Mouse (Mus musculus) limb, embryonic 12.5 days (tissue): ENCODE results near the gene Adam12. TPM values are rescaled to one million over a fixed set of nuclear protein-coding genes. Genes with fewer than 3 reads are reported as not detected.

ENCODE experiments used
- ATAC-seq: fragments of 200-750 bp; cut with Nextera tagmentation; 2 replicates; pipeline ENCODE4 v1.8.0; 2017; ENCODE audit warnings: low read depth, moderate TSS enrichment; ENCODE audit not compliant: insufficient number of reproducible peaks, insufficient read depth, low FRiP score, low TSS enrichment
- H3K27ac ChIP-seq: fragments of 300-500 bp; sonication (generic); 2 replicates; pipeline ENCODE4 v1.5.1; 2016; ENCODE audit warnings: mild to moderate bottlenecking, moderate library complexity
- H3K27me3 ChIP-seq: fragments of 300-500 bp; sonication (generic); 2 replicates; pipeline ENCODE4 v1.6.1; 2016; ENCODE audit warnings: mild to moderate bottlenecking, moderate library complexity
- H3K36me3 ChIP-seq: fragments of 300-500 bp; sonication (generic); 2 replicates; pipeline ENCODE4 v1.6.1; 2016; ENCODE audit warnings: mild to moderate bottlenecking, moderate library complexity
- H3K4me1 ChIP-seq: fragments of 300-500 bp; sonication (generic); replicated peaks from 2 replicates; pipeline ENCODE4 v1.6.1; 2016
- H3K4me2 ChIP-seq: fragments of 300-500 bp; sonication (generic); 2 replicates; pipeline ENCODE4 v1.6.1; 2016; ENCODE audit warnings: mild to moderate bottlenecking, moderate library complexity
- H3K4me3 ChIP-seq: fragments of 300-500 bp; sonication (generic); replicated peaks from 2 replicates; pipeline ENCODE4 v1.5.1; 2016; ENCODE audit warnings: mild to moderate bottlenecking
- H3K9ac ChIP-seq: fragments of 300-500 bp; sonication (generic); replicated peaks from 2 replicates; pipeline ENCODE4 v1.6.1; 2016; ENCODE audit warnings: mild to moderate bottlenecking, moderate library complexity
- H3K9me3 ChIP-seq: fragments of 300-500 bp; sonication (generic); 2 replicates; pipeline ENCODE4 v1.6.1; 2016; ENCODE audit warnings: mild to moderate bottlenecking, moderate library complexity
- WGBS: fragments of 180-500 bp; shearing (Covaris S2); methylation state at CpG from one replicate; pipeline ENCODE4 v1.1.7; 2016; 5-methylcytosine and 5-hydroxymethylcytosine counted together
- polyA plus RNA-seq: library from polyadenylated mRNA; unstranded; fragments of >200 nt; fragmentation: Nextera tagmentation; extraction: Ambion mirVana; gene quantifications from 2 replicates; pipeline ENCODE4 v1.2.1, GENCODE M21; 2016

Gene Adam12
- polyA plus RNA-seq, 1 experiment from 2014 or later: 4.9 TPM

DNA sequence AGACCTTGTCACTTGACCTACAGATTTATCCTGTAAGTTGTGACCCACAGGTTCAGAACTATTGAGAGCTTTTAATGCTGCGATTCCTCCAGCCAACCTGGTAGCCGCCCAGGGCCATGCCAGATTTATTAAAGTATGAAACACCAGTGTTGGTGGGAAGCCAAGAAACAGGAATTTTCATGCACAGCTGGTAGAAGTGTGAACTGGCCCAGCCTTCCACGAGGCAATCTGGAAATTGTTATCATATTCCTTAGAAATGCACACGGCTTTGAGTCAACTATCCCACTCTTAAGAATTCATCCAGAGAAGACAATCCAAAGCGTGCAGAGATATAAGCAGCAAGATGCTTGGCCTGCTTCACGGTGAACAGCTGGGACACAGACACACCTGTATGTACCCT, 82.6 kb downstream of the Adam12 start:
- no peak overlapping the region for H3K27ac ChIP-seq
- H3K4me1 ChIP-seq: no peaks in the 10 kb centered on the region

DNA sequence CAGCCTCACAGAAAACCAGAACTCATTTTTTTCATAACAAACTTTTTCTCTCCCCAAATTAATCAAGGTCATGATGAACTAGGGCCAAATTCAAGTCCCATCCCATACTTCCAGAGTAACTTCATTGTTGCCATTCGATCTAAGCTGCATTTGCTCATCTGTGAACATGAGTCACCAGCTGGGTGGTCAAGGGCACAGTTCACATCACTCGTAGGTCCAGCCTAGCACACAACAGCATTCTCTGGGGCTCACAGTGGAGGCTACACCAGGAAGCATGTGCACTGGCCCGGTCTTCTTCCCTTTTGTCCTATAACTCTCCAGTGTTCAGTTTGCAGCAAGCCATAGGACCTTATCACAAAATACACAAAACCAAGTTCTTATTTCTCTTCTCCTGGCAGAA, 84.4 kb downstream of the Adam12 start:
- ATAC-seq: no peak
- no peak overlapping the region for H3K4me3 ChIP-seq
- H3K4me2 ChIP-seq: no peak overlapping the region

More for the DNA sequence above, 82.6 kb downstream of the Adam12 start:
- no peaks in the 10 kb centered on the region for H3K9me3 ChIP-seq
- H3K36me3 ChIP-seq: no peaks in the 10 kb centered on the region
- H3K4me2 ChIP-seq: no peak overlapping the region
- no peak overlapping the region for H3K9ac ChIP-seq
- no peak overlapping the region for H3K4me3 ChIP-seq
- 76% methylated on average over 6 of the region's 6 CpGs for WGBS
- ATAC-seq: no peak
- no peaks in the 10 kb centered on the region for H3K27me3 ChIP-seq

DNA sequence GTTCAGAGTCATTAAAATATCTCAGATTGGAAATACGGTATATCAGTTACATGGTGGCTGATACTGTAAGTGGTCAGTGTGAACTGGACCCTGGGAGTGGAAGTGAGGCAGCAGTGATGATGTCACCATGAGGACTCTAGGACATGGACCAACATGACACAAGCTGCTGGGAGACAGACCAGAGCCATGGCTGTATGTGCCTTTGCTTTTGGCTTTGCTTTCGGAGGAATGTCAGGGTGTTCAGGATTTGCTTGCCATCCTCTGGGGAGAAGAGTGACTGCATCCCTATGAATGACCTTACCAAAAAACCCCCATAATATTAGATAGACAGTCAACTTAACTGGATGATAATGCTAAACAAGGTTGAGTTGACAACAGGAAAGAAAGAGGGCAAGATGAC, 85.1 kb downstream of the Adam12 start:
- 94% methylated on average over 2 of the region's 2 CpGs for WGBS
- Histone ChIP-seq H3K4me2 (no peak overlapping the region), H3K36me3 (no peaks in the 10 kb centered on the region), H3K4me3 (no peak overlapping the region), H3K4me1 (no peaks in the 10 kb centered on the region), H3K27ac (no peak overlapping the region), H3K9ac (no peak overlapping the region), H3K27me3 (no peaks in the 10 kb centered on the region), H3K9me3 (no peaks in the 10 kb centered on the region)
- no peak for ATAC-seq

More for the DNA sequence above, 84.4 kb downstream of the Adam12 start:
- Histone ChIP-seq H3K9me3 (no peaks in the 10 kb centered on the region), H3K36me3 (no peaks in the 10 kb centered on the region), H3K4me1 (no peaks in the 10 kb centered on the region), H3K27ac (no peak overlapping the region), H3K27me3 (no peaks in the 10 kb centered on the region), H3K9ac (no peak overlapping the region)
- 91% methylated on average over 3 of the region's 3 CpGs for WGBS

DNA sequence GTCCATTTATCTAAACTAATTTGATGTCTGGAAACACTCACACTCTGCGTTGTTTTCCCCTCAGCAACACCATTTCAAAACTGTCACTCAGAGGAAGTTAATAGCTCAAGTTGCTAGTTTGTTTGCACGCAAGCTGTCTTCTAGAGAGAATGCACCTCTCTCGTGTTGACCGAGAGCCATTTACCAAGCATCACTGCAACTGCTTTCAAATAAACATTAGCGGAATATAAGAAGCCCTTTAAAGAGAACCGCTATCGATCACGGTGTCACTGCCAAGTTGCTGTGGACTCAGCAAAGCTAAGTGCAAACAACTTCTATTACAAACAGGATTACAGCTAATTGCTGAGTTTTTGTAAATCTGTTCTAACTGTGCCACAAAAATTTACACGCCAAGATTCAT, 87.8 kb downstream of the Adam12 start:
- Histone ChIP-seq H3K9ac (no peak overlapping the region), H3K4me2 (no peak overlapping the region), H3K36me3 (no peaks in the 10 kb centered on the region), H3K27ac (no peak overlapping the region), H3K27me3 (no peaks in the 10 kb centered on the region), H3K4me3 (no peak overlapping the region), H3K9me3 (no peaks in the 10 kb centered on the region), H3K4me1 (peaks cover 6% of the 10 kb centered on the region; the same call in 1 of the 2 replicates)
- no peak for ATAC-seq
- 84% methylated on average over 9 of the region's 9 CpGs for WGBS

DNA sequence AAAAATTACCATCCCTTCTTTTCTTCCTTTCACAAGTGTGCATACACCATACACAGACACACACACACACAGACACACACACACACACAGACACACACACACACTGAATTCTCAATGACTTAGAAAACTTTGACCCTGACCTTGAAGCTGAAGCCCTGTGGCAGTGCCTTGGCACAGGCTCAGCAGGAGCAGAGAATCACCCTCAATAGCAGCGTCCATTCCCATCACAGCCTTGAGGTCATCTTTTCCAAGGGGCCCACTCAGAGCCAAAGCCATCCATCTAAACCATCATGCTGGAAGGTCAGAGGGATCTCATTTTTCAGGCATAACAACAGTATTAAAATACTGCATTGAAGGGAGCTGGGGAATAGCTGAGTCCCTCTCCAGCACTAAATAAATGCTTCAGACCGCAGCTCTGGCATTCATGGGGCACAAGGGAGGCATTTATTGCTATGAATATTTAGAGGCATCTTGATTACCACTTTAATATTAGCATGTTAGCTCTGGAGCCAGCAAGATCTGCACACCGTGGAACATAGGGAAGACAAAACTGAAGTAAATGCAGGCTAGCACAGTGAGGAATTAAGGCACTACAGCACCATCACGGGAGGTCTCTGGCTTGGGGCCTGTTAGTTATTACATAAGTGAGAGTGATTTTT, 92.5 kb downstream of the Adam12 start:
- Histone ChIP-seq H3K4me3 (no peak overlapping the region), H3K36me3 (no peaks in the 10 kb centered on the region), H3K27ac (no peak overlapping the region), H3K9ac (no peak overlapping the region), H3K9me3 (no peaks in the 10 kb centered on the region), H3K4me1 (peaks cover 6% of the 10 kb centered on the region; the same call in 1 of the 2 replicates), H3K4me2 (no peak overlapping the region), H3K27me3 (no peaks in the 10 kb centered on the region)
- 69% methylated on average over 4 of the region's 4 CpGs for WGBS
- ATAC-seq: no peak

- Histone ChIP-seq H3K4me2 (no peak overlapping the region), H3K4me1 (no peaks in the 10 kb centered on the region), H3K27me3 (no peaks in the 10 kb centered on the region), H3K9me3 (no peaks in the 10 kb centered on the region), H3K36me3 (no peaks in the 10 kb centered on the region), H3K9ac (no peak overlapping the region), H3K27ac (no peak overlapping the region), H3K4me3 (no peak overlapping the region)
- no peak for ATAC-seq
- WGBS: 34% methylated on average over 2 of the region's 2 CpGs
Measured at GRCm38 (mm10) chr7:134132323-134132722, 99.6 kb downstream of the Adam12 start.

GRCm38 (mm10) chr7:134128087-134128522, 103.8 kb downstream of the Adam12 start:
- ATAC-seq: no peak
- Histone ChIP-seq H3K36me3 (no peaks in the 10 kb centered on the region), H3K9ac (no peak overlapping the region), H3K27ac (no peak overlapping the region), H3K4me2 (no peak overlapping the region), H3K4me3 (no peak overlapping the region), H3K27me3 (no peaks in the 10 kb centered on the region), H3K4me1 (0 out of 2 replicates have a peak, but pooled peaks cover 4% of the 10 kb centered on the region), H3K9me3 (no peaks in the 10 kb centered on the region)
- WGBS: 80% methylated on average over 5 of the region's 5 CpGs

GRCm38 (mm10) chr7:134121397-134121796, 110.5 kb downstream of the Adam12 start:
- no peaks in the 10 kb centered on the region for H3K9me3 ChIP-seq
- H3K4me3 ChIP-seq: no peak overlapping the region
- no peak overlapping the region for H3K4me2 ChIP-seq
- 0 out of 2 replicates have a peak, but pooled peaks cover 4% of the 10 kb centered on the region for H3K4me1 ChIP-seq
- H3K9ac ChIP-seq: no peak overlapping the region
- no peak overlapping the region for H3K27ac ChIP-seq
- ATAC-seq: no peak
- no peaks in the 10 kb centered on the region for H3K36me3 ChIP-seq
- 47% methylated on average over 2 of the region's 2 CpGs for WGBS
- H3K27me3 ChIP-seq: no peaks in the 10 kb centered on the region

DNA sequence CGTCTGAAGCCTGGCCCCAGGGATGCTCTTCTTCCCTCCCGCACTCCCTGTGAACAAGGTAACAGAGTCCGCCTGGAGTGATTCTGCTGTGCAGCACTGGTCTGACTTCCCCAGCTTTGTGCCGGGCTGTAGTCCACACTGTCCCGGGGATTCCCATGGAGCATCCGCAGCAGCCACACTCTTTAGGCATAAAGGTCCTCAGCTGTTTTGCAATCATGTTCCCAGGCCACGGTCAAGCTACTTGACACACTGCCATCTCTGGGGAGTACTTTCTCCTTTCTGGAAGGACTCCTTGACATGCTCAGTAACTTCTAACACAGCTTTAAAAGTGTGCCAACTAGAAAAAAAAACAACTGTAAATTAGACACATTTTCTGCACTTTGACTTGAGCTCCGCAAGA, 116.5 kb downstream of the Adam12 start:
- Histone ChIP-seq H3K27ac (no peak overlapping the region), H3K27me3 (no peaks in the 10 kb centered on the region), H3K4me1 (no peaks in the 10 kb centered on the region), H3K36me3 (no peaks in the 10 kb centered on the region), H3K4me2 (no peak overlapping the region), H3K9me3 (no peaks in the 10 kb centered on the region), H3K4me3 (no peak overlapping the region), H3K9ac (no peak overlapping the region)
- ATAC-seq: no peak
- 85% methylated on average over 8 of the region's 8 CpGs for WGBS

DNA sequence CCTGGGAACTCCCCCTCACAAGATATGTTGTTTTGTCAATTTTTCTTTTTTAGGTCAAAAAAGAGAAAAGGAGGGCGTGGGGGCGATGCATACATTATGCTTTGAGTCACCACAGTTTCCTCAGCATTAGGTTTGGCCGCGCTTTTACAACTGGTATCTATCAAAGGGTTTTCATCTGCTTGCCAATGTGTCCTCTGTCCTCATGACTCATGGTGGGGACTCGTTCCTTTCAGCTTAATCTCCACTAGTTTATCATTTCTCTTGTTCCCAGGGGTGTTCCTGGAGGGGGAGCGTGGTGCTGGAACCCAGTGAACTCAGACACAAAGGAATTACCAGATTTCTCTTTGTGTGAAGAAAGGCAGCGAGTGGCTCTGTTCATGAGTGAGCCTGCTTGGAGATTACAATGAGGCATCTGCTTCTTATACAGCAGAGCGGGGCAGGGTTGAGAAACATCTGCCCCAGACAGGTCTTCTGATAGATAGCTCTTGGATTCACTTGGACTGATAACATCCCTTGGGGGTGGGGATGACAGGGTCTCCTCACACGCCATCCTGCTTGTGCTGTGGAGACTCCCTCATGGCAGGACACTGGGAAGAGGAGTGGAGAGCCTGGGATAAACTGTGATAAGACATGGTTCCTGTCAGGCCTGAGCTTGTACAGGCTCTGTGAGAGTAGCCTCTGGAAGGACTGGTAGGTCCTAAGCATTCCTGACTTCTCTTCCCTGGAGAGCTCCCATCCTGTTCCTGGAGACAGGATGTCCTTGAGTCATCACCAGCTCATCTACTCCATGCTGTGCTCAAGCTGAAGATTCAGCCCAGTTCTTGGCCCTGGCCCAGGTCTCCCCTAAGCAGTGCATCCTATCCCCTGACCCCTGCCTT, 117.4 kb downstream of the Adam12 start:
- Histone ChIP-seq H3K4me2 (no peak overlapping the region), H3K27me3 (no peaks in the 10 kb centered on the region), H3K4me3 (no peak overlapping the region), H3K9ac (no peak overlapping the region), H3K27ac (no peak overlapping the region), H3K36me3 (no peaks in the 10 kb centered on the region), H3K4me1 (no peaks in the 10 kb centered on the region), H3K9me3 (no peaks in the 10 kb centered on the region)
- whole genome bisulfite sequencing: 76% methylated on average over 9 of the region's 9 CpGs
- no peak for ATAC-seq

GRCm38 (mm10) chr7:134113829-134114228, 118.1 kb downstream of the Adam12 start:
- Histone ChIP-seq H3K4me3 (no peak overlapping the region), H3K27me3 (no peaks in the 10 kb centered on the region), H3K36me3 (no peaks in the 10 kb centered on the region), H3K27ac (no peak overlapping the region), H3K9me3 (no peaks in the 10 kb centered on the region), H3K9ac (no peak overlapping the region), H3K4me1 (no peaks in the 10 kb centered on the region), H3K4me2 (no peak overlapping the region)
- WGBS: 58% methylated on average over 6 of the region's 6 CpGs
- no peak for ATAC-seq
